Mouse (Mus musculus) adrenal gland, adult 18-20 months (tissue): ENCODE results near the gene Gm5431. TPM values are rescaled to one million over a fixed set of nuclear protein-coding genes. Genes with fewer than 3 reads are reported as not detected.
"Not testable (repeated sequence)": the region's sequence is repeated elsewhere in the genome, so short reads cannot be mapped to it uniquely, and the experiment has no call there.

ENCODE experiments used
- DNase-seq, 2 experiments: peaks; one replicate each; pipeline ENCODE4 v3.0.0; 2021 to 2022; ENCODE audit warnings: low spot score in 2 of 2
- total RNA-seq, 2 experiments: library from RNA; stranded (reverse); gene quantifications; 1 replicate in 1 of 2; 2 replicates in 1 of 2; pipeline ENCODE4 v1.2.3; 2021

Gm5431 gene
- total RNA-seq, 2 experiments from 2014 or later = 1.9 to 4.4 TPM

DNA sequence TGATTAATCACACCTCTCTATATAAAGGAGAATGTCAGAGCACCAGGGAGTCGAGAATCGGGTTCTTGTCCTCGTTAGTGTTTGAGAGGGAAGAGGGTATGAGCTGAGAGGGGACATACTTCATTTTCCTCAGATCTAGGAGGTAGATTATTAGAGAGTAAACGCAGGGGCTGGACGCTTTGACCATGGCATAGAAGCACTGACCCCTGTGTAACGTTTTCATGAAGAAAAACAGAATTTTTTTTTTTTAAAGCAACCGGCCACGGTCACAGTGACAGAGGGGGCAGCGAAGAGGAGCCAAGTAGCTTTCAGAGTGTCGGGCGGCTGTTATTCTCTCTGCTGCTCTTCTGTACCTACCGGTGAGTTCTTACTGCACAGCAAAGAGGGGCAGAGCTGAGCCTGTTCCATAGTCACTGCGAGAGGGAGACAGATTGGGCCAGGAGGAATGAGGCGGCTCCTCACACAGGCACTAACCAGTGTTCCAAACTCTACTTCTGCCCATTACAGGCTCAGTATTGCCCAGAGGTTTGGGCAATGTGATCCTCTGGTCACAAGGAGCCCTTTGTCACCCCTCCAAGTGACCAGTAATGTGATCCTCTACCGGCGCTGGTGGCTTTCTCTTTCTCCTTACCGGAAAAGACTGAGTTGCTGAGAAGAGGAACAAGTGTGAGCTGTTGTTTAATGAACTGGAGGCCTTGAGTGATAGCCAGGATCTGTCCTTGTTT is 30.0 kb downstream of the Gm5431 start:
- DNase-seq = peak; percentile 39 to 46

DNA sequence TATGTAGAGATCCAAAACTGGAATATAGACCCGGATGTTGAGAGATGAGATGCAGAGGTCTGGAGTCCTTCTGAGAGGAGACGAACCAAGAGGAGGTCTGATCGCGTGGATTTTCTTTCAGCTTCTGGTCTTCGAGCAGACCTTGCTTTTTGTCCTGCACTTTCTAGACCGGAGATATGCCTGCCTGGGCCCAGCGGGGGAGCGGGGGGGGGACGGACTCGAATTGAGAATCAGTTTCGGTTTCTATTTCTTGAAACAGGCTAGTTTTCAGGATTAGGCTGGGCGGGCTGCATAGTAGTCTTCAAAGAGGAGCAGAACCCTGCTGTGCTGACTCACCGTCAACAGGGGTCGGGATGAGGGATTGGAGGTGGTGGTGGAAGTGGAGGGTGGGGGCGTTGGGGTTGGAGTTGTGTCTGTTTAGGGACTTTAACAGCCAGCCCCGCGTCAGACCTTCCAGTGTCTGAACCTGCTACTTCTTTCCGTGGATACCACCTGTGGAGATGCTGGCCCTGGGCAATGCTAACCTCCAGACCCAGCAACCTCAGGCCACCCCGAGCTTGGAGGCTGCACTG is 30.7 kb downstream of the Gm5431 start, which contains the start of gene Irgm1:
Gene Irgm1, minus strand, starts transcription at position 483 of the 572 bp plus-strand sequence.
- peak; percentile 55 to 63 for DNase-seq

DNA sequence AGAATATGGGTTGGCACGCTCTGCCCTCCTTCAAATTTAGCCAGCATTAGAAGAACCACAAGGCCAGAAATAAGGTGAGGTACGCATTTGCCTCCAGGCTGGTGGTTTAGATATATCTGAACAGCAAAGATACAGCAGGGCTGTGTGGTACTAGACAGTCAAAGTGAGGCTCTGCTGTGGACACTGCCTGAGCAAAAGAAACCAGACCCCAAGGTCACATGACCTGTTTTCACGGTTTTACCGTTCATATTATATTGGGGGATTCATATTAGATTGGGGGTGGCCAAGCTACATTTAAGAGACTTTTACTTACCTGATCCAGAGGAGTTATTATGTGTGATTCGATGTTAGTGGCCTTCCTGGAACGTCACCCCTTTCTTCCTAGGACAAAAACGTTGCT is 31.2 kb downstream of the Gm5431 start:
- DNase-seq = no peak

DNA sequence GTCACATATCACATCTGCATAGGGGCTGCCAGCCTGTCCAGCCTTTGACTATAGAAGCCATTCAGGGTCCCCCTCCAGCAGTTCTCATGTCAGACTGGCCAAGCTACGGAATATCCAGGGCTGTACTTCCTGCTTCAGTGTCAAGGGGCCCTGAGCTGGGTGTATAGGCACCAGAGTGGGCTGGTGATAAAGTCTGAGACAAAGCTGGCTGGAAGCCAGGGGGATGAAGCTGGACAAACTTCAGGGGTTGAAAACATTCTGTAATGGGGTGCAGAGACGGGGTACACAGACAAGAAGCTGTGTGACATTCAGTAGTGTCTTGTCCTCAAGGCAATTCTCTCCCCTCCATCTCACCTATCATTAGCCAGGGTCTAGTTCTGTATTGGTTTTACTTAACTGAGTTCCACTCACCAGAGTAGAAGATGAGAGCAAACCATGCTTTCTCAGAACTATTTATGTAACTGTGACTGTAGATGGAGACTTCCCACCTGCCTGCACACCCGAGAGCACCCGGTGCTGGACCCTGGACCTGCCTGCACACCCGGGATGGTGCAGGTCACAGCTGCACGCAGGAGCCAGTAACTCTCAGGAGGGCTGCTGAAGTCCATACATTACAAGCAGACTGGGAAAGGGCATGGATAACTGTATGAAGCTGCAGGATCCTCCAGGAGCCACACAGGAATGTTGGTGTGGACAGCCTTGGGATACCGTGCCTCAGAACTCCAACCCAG is 32.5 kb downstream of the Gm5431 start:
- no peak for DNase-seq

DNA sequence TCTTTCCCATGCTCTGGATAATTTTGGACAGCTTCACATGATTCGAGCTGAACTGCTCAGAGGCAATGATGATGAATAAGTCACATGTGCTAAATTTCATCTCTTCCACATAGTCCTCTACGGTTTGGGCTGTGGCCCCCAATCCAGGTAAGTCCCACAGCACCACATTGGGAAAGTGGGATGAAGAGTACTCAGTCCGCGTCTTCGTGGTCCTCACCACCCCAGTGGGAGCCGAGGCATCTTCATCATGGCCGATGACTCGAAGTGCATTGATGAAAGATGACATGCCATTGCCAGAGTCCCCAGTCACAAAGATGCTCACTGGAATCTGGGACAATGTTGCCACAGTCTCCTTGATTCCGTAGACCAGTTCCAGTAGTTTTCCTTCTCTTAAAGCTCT is 35.5 kb downstream of the Gm5431 start:
- DNase-seq = no peak

DNA sequence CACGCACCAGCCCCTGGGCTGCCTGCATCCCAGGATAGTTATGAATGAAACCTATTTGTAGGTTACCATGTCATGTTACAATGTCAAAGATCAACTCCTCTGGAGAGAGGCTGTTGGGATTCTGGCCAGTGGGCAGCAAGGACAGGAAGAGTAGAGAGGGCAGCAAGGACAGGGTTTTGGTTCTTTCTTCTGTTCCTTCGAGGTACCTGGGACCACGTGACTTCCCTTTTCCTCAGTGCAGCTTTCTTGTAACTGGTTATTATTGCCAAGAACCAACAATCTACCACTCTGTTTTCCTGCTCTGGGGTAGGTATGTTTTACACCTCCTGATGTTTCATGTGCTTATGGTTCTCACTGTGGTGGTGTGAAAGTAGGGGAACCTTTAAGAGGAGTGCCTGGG is 38.2 kb downstream of the Gm5431 start:
- DNase-seq = no peak

DNA sequence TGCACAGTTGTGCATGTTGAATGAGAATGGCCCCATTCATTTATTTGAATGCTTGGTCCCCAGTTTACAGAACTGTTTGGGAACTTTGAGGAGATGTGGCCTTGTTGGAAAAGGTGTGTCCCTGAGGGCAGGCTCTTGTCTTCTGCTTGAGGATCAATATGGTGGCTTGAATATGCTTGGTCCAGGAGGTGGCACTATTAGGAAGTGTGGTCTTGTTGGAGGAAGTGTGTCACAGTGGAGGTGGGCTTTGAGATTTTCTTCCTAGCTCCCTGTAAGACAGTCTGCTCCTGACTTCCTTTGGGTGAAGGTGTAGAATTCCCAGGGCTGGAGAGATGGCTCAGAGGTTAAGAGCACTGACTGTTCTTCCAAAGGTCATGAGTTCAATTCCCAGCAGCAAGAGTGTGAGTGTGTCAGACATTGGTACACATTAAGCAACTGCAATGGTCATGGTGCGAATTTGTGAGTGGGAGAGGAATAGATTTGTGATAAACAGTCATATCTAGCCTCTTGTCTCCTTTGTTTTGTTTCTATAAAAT is 39.2 kb downstream of the Gm5431 start:
- no peak for DNase-seq

DNA sequence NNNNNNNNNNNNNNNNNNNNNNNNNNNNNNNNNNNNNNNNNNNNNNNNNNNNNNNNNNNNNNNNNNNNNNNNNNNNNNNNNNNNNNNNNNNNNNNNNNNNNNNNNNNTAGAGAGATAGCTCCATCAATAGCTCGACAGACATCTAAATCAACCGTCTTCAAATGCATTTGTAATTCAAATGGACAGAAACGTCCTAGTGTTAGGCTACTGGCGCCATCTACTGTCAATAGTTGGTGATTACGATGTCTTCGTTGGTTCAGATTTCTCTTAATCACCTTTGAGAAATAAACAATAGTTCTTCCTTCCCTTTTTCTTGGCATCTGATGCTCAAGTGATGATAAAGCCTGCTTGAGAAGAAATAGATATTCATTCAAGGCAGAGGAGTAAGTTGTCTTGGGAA is 43.0 kb downstream of the Gm5431 start:
- DNase-seq = no peak

DNA sequence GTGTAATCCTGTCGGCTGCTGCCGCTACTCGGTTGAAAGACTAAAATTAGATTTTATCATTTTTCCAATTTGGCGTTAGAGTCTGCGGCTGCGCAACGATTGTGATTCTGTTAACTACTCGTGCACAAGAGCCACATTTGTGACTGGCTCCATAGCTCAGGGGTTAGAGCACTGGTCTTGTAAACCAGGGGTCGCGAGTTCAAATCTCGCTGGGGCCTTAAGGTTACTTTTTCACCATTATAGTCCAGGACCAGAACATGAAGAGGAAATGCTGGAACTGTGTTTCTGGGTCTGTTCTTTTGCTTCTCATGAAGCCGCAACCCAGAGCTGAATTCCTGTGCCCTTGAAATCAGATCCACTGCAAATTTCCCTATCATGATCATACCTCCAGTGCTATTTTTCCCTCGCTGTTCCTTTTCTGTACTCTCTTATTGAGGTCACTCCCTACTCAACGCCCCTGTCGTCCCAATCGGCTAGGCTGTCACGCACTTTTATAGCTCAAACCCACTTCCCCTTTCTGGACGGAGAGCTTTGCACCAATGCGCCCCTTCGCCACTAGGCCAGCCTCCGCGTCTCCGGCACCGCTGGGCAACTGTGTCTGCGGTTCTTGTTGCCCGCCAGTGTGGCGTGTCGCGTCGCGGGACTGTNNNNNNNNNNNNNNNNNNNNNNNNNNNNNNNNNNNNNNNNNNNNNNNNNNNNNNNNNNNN is 48.4 kb downstream of the Gm5431 start:
- peak; percentile 94 to 98 for DNase-seq

DNA sequence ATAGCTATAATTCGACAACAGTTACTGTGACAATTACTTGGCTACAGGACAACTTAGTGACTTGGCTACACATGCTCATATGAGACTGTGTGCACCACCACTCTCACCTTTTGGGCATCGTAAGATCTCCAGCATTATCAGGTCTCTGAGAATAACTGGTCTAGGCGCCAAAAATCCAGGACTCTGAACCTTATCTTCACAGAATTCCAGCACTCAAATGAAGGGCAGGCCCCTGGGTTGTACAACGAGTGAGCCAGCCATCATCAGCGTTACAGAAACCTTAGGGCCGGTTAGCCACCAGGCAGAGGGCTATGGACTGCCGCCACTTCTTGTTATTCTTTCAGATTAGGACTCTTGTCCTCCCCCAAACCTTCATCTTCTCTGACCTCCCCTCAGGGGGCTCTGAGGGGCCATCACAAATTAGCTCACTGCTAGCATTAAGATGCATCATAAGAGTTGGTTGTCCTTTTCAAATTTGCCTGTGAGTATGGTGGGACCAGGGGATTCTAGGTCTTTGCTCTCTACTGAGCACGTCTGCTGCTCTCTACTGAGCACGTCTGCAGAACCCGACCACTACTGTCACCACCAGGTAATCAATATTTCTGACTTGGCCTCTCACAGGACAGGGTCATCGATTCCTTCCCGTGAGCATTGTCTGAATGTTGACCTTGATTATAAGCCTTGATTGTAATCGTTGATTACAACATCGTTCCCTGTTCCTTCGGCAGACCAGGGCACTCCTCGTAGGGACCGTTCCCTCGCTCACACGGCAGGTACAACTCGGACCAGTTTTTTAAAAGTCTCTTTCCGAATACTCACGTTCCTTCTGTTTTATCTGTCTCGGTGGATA is 49.2 kb downstream of the Gm5431 start:
- no peak for DNase-seq

DNA sequence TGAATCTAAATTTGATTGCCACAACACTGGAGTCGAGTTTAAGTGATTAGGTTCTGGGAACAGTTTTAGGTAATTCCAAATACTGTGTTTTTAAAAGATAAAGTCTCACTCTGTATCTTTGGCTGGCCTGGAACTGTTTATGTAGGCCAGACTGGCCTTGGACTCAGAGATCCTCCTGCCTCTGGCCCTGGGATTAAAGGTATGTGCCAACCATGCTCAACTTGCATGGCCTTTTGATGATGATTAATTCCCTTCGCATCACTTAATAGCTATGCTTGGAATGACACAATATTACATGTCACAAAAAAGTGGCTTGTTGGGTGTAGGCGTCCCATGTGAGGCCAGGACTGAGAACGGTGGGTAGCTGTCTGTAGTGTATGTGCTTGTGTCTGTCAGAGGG is 49.8 kb downstream of the Gm5431 start:
- DNase-seq = no peak

DNA sequence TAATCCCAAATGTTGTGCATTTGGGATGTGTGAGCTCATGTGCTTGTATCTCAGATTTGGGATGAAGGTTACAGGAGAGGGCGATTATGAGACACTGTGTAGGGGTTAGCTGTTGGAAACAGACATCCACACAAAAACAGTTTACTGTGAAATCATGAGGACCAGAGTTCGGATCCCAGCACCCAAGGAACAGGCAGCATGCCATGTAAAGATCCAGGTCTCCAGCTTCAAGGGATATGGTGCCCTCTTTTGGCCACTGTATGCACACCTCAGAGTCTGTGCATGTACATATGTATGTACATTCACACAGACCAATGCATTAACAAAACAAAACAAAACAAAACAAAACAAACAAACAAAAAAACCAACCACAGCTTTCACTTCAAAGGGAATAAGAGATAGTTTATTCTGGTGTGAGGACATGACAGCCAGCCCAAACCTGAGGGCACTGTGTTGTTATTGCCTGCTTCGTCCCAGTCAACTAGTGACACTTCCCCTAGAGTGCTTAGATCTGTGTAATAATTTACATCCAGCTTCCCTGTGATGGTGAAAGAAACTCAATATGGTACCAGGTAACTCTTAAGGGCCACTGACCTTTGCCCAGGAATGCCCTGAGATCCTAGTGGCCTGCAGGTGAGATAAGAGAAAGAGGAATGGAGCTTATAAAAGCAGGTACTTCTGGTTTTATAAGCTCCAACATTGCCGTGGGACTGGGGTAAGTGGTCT is 50.6 kb downstream of the Gm5431 start:
- DNase-seq = no peak

DNA sequence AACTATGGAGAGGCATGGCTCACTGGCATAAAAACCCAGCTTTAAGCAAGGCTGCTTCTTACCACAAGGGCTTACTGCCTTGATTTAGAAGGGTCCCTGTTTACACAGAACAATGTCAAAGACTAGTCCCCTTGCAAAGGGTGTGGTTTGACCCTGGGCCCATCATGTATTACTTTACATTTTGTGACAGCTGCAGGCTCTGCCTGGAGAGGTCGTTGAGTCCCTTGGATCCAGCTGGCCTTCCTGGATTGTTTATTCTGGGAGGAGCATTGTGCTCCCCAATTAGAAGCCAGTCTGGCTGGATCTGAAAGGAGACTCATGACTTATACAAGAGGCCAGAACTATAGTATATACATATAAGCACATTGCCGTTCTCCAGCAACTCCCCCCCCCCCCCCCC is 51.8 kb downstream of the Gm5431 start:
- DNase-seq = no peak

DNA sequence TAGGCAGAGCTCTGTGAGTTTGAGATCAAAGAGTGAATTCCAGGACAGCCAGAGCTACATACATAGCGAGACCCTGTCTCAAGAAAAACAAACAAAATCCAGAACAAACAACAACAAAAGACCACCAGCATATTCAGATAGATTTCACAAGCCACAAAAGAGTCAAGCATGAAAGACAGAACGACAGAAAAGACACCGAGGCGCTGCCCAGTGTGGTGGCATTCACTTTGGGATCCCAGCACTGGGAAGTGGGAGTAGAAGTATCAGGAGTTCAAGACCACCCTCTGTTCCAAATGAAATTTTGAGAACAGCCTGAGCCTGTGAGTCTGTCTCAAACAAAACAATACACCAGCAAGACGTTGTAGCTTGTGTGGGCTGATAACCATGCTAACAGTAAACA is 55.1 kb downstream of the Gm5431 start:
- DNase-seq = no peak

DNA sequence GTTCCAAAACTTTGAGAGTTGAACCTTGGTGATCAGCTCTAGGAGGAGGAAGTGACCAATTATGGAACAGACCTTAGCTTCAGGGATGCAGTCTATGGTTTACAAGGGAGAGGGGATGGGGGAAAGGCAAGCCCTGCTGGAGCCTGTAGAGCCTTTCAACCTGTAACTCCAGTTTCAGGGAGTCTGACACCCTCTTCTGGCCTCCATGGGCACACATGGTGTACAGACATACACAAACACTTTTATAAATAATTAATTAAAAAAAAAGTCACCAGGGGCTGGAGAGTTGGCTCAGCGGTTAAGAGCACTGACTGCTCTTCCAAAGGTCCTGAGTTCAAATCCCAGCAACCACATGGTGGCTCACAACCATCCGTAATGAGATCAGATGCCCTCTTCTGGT is 55.7 kb downstream of the Gm5431 start:
- not testable (repeated sequence) for DNase-seq

DNA sequence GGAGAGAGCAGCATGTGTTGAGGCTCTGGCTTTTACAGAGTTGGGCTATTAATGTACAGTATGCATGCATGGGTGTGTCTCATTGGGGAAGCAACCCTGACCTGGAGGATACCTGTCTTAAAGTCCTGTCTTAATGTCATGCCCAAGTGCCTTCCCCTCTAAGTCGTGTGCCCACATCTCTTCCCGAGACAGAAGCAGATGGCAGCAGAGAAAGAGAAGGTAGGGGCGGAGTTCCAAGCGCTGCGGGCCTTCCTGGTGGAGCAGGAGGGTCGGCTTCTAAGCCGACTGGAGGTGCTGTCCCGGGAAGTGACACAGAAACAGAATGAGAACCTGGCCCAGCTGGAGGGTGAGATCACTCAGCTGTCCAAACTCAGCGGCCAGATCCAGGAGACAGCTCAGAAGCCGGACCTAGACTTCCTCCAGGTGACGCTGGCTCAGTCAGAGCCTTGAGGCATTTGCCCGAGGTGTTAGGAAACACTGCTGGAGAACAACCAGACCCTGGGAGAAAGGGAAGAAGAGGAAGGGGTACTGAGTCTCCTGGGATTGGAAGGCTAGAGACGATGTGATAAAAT is 56.7 kb downstream of the Gm5431 start:
- no peak for DNase-seq

DNA sequence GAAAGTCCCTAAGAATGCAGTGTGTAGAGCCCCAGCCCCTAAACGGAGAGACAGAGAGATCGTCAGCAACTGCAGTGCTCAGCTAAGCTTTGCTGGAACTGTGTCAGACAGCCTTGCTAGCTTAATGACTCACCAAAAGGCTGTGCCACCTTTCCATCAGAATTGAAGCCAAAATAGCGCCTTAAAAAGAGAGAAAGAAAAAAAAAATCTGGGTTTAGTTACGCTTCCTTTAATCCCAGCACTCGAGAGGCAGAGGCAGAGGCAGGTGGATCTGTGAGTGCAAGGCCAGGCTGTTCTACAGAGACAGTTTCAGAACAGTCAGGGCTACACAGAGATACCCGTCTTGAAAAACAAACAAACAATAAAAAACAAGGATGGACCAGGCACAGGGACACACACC is 57.7 kb downstream of the Gm5431 start:
- no peak for DNase-seq

DNA sequence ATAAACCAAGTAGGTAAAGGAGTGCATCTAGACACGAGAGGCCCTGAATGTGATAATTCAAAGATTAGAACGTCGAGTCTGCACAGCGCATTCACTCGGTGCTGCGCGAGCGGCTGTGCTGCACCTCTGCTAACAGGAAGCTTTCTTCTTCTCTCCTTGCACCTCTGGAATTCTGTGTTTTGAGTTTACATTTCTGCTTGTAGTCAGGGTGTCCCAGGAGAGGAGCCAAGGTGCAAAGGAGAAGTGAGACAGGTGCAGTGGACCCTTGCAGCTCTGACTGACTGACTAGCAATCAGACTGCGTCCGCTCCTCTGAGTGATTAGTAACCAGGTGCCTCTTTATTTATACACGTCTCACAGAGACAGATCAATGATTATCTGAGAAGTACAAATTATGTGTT is 58.8 kb downstream of the Gm5431 start:
- no peak for DNase-seq

DNA sequence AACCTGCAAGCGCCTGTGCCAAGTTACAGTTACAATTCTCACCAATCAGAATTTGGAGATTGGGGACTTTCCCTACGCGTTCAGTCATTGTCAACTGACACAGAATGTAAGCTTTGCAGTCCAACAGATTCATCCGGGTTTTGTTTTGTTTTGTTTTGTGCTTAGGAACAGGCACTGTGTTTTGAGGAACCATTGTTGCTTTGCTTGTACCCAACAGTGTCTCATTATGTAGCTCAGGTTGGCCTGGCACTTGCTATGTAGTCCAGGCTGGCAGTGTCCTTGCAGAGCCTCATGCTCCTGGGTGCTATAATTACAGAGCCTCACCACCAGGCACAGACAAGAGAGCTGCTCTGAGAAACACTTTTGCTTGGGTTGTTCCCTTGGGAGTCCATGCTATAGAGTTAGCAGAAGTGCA is 59.6 kb downstream of the Gm5431 start:
- DNase-seq = no peak
